Mouse (Mus musculus): ENCODE data around the gene Prkcb.

DNA sequence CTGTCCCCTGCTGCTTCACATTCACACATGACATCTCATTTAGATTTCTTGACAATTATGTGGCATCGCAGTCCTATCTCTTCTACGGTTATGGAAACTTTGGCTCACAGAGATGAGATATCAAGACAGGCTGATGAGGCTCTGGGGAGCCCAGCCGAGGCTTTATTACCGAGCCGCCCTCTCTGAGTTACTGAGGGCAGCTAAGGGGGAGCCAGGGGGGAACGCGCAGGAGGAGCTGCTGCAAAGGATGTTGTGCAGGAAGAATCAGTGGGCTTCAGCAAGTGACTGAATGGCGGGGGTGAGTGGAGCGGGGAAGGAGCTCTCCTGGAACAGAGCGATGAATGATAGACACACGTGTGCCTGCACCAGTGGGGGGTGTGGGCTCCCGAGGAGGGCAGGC lies 127.4 kb downstream of the Prkcb start:
- TF ChIP-seq POLR2A (IDR thresholded peaks at IDR 0.05; ENCODE audit: low read depth, low read length), result no peak
- TF ChIP-seq CTCF (conservative IDR thresholded peaks at IDR 0.05; ENCODE audit: insufficient read depth, insufficient read length, low read depth, low read length), result no peak
